Comparison of ENCODE assay signal across 24 mouse cellular contexts in genomic region chr8:109497431-109497830, GRCm38 (mm10). TPM values are rescaled to one million over a fixed set of nuclear protein-coding genes. Genes with fewer than 3 reads are reported as not detected.
"Had no signal": no experiment of that assay in that cellular context is flagged by ENCODE, and none has a peak within 500 bp of the region (broad histone marks: within the 10 kb centered on the region; RNA-seq: fewer than 3 reads in every experiment).

No protein-coding gene starts in this region.

- H3K36me3 ChIP-seq: limb, embryonic 10.5 days; limb, embryonic 13.5 days; liver, embryonic 12.5 days; liver, embryonic 15.5 days; neural tube, embryonic 12.5 days; neural tube, embryonic 15.5 days; stomach, embryonic 15.5 days had no signal

- H3K4me2 ChIP-seq: limb, embryonic 13.5 days; liver, embryonic 12.5 days; liver, embryonic 15.5 days; midbrain, embryonic 11.5 days; neural tube, embryonic 12.5 days; neural tube, embryonic 15.5 days; stomach, embryonic 15.5 days had no signal

- ATAC-seq: liver, embryonic 12.5 days had no signal

- H3K9ac ChIP-seq: limb, embryonic 13.5 days; liver, embryonic 12.5 days; liver, embryonic 15.5 days; neural tube, embryonic 12.5 days; neural tube, embryonic 15.5 days; stomach, embryonic 15.5 days had no signal

- DNase-seq: kidney, adult 18-20 months; kidney, postnatal 25 days; layer of hippocampus, adult 9-11 months; liver; lung, adult 18-20 months; lung, postnatal 10 days; lung, postnatal 36 days; midbrain, embryonic 14.5 days; retina, postnatal 1 day; right cerebral cortex, postnatal 25 days; spleen, adult 18-20 months; thymus, postnatal 36 days had no signal

- H3K27me3 ChIP-seq: limb, embryonic 13.5 days; liver, embryonic 12.5 days; liver, embryonic 15.5 days; neural tube, embryonic 12.5 days; neural tube, embryonic 15.5 days; stomach, embryonic 15.5 days had no signal

- H3K4me3 ChIP-seq: layer of hippocampus, adult 2 months; limb, embryonic 10.5 days; limb, embryonic 13.5 days; liver, embryonic 12.5 days; liver, embryonic 15.5 days; neural tube, embryonic 12.5 days; neural tube, embryonic 15.5 days; stomach, embryonic 15.5 days had no signal

- H3K4me1 ChIP-seq: limb, embryonic 10.5 days; limb, embryonic 13.5 days; liver, embryonic 12.5 days; liver, embryonic 15.5 days; neural tube, embryonic 12.5 days; stomach, embryonic 15.5 days had no signal

- H3K9me3 ChIP-seq: limb, embryonic 10.5 days; limb, embryonic 13.5 days; liver, embryonic 12.5 days; liver, embryonic 15.5 days; neural tube, embryonic 12.5 days; neural tube, embryonic 15.5 days; stomach, embryonic 15.5 days had no signal

- H3K27ac ChIP-seq: kidney, postnatal 0 days; layer of hippocampus, adult 2 months; limb, embryonic 10.5 days; limb, embryonic 13.5 days; liver, embryonic 12.5 days; liver, embryonic 15.5 days; neural tube, embryonic 12.5 days; neural tube, embryonic 15.5 days; stomach, embryonic 15.5 days had no signal

RNA-seq across cellular contexts. Expression of gene Pmfbp1, which starts 3.6 kb away (rescaled TPM):
- polyA plus RNA-seq: large intestine, adult 2 months; liver, embryonic 12.5 days; liver, embryonic 15.5 days; stomach, embryonic 15.5 days; thymus, postnatal 0 days had no signal
